Mouse (Mus musculus): ENCODE data around the gene Pla2g10.
"Not testable (repeated sequence)": the region's sequence is repeated elsewhere in the genome, so short reads cannot be mapped to it uniquely, and the experiment has no call there.

The Pla2g10 gene

DNA sequence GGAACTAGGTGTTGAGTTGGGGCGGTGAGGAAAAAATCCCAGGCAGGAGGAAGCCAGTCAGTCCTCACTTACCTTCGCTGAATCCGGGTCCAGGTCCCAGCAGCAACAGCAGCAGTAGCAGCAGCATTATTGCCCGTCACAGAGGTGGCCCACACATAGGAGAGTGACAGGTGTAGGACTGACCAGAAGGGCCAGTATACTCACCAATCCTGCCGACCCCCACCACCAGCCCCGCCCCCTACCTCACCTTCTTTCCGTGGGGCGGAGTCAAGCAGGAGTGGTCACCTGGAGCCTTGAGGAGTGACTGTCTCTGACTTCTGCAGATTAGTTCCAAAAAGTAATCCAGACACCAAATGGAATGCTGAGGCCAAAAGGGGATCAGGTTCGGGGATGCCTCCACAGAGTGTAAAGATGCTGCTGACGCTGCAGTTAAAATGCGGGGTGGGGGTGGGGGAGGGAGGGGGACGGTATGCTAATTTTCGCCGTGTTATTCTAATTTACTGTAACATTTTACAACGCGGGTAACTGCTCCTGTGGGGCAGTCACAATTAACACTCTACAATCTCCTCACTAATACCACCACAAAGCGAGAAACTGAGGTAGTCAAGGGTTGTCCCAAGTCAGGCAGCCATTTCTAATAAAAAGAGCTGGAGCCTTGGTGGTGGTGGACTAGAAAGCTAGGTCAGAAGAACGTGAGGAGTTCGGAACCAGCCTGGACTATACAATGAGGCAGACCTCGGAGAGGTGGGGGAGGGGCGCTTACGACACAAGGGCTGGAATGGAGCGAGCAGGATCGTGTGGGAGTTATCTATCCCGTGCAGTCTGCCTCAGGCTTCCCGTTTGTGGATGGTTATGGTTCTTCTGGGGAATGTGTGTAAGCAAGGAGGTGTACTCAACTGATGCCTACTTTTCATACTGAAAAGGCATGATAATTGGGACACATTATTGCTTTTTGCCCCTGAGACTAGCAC is at the start of gene Pla2g10:
Gene Pla2g10, minus strand, starts transcription at position 699 of the 971 bp plus-strand sequence.
- DNase-seq (ENCODE audit: low read depth, low spot score), result no peak

DNA sequence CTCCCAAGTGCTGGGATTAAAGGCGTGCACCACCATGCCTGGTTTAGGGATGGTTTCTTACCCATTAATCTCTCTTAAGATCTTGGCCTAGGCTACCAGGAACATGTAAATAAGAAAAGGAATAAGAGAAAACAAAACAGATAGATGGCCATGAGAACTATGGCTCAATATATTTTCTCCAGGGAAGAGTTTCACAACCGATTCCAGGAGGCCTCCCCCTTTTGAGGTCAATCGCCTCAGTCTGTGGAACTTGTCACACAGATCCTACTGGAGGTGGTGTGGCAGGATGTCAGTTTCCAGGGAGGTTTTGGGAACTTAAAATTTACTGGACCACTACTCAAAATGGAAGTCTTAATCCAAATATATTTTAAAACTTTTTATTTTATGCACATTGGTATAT is 43.9 kb upstream of the Pla2g10 start:
- not testable (repeated sequence) for DNase-seq (ENCODE audit: low read depth, low spot score)

DNA sequence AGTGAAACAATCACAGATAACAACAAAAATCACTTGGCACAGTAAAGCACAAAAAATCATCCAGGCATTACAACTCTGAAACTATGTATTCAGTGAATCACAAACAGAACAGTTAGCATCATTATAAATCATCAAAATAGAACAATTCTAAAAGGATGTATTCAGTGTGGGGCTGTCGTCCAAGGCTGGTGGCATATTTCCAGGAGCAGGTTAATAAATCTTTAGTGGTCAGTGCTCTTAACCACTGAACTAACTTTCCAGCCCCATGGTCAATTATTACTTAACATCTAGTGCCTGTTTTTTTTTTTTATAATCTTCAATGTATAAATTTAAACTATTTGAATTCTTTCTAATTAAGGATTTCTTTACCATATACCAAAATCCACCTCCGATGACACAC is 43.2 kb upstream of the Pla2g10 start:
- not testable (repeated sequence) for DNase-seq (ENCODE audit: low read depth, low spot score)

DNA sequence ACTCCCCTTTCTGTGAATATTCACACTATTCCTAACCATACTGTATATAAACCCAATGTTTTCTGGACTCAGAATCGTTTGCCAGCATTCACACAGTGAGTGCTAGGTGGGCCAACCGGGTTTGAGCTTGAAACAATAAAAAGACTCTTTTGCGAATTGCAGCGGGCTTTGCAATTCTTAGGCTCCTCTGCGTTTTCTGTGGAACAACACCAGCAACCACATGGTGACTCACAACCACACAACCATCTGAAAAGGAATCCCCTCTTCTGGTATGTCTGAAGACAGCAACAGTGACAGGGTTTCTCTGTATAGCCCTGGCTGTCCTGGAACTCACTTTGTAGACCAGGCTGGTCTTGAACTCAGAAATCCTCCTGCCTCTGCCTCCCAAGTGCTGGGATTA is 41.3 kb upstream of the Pla2g10 start:
- not testable (repeated sequence) for DNase-seq (ENCODE audit: low read depth, low spot score)

DNA sequence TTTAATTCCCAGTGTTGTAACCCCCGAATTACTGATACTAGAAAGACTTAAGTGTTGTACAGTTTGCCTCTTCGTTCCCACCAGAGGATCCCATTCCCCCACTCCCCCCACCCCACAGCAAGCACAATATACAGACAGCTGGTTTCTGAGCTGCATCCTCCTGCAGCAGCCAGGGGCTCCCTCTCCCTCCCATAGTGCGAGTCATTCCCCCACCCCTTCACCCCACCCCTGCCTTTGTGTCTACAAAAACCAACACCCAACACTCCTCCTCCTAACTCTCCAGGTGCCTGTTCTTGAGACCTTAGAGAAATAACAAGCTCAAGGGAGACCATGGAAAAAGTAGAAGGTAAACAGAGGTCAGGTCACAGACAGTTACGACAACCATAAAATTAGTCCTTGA is 40.8 kb upstream of the Pla2g10 start:
- not testable (repeated sequence) for DNase-seq (ENCODE audit: low read depth, low spot score)

DNA sequence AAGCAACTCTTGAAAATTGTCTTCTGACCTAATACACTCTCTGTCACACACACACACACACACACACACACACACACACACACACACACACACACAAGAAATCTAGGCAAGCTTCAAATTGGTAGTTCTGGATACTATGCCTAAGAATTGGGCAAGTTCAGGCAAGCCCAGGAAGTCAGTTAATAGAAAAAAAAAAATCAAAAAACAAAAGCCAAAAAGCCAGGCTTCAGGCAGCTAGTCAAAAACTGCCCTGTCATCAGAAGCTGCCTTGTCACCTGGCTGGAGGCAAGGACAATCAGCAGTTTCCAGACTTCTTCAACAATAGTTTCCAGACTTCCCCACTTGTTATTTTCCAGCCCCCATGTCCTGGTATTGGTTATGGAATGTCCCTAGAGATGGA is 35.6 kb upstream of the Pla2g10 start:
- no peak for DNase-seq (ENCODE audit: low read depth, low spot score)

DNA sequence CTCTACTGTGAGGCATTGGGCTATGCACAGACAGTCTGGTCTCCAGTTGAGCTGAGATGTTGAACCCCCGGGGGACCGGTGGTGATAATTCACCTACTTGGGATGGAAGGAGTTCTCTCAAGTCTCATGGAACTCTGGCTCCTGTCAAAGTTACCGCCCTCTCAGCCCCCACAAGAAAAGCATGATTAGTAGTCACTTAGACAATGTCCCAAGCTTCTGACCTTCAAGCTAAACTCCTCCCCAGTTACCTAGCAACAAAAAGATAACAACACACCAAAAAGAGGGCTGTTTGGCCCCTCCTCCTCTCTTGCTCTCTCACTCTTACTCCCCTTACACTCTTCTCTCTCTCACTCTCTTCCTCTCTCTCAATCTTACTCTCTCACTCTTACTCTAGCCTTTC is 33.7 kb upstream of the Pla2g10 start:
- no peak for DNase-seq (ENCODE audit: low read depth, low spot score)

DNA sequence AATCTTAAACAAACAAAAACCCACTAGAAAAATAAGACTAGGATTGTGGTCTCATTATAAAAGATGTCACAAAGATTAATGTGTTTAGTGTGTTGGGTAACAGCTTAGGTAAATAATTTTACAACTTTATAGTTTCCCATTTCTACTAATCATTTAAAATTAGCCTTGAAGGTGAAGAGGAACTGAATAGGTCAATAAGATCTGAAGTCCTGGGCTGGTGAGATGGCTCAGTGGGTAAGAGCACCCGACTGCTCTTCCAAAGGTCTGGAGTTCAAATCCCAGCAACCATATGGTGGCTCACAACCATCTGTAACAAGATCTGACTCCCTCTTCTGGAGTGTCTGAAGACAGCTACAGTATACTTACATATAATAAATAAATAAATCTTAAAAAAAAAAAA is 32.0 kb upstream of the Pla2g10 start:
- DNase-seq (ENCODE audit: low read depth, low spot score), result not testable (repeated sequence)

DNA sequence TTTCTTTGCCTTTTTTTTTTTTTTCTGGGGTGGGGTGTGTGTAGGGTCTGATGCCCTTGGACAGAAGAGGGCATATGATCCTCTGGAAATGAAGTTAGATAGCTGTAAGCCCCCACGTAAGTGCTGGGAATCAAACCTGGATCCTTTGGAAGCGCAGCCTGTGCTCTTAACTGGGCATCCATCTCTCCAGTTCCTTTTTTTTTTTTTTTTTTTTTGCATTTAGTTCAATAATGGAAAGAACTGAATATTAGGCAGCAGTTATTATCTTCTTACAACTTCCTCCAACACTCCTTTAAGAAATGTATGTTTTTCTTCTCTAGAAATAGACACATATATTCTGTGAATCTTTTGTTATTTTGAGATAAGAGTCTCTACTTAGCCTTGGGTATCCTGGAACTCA is 27.0 kb upstream of the Pla2g10 start:
- DNase-seq (ENCODE audit: low read depth, low spot score), result no peak

DNA sequence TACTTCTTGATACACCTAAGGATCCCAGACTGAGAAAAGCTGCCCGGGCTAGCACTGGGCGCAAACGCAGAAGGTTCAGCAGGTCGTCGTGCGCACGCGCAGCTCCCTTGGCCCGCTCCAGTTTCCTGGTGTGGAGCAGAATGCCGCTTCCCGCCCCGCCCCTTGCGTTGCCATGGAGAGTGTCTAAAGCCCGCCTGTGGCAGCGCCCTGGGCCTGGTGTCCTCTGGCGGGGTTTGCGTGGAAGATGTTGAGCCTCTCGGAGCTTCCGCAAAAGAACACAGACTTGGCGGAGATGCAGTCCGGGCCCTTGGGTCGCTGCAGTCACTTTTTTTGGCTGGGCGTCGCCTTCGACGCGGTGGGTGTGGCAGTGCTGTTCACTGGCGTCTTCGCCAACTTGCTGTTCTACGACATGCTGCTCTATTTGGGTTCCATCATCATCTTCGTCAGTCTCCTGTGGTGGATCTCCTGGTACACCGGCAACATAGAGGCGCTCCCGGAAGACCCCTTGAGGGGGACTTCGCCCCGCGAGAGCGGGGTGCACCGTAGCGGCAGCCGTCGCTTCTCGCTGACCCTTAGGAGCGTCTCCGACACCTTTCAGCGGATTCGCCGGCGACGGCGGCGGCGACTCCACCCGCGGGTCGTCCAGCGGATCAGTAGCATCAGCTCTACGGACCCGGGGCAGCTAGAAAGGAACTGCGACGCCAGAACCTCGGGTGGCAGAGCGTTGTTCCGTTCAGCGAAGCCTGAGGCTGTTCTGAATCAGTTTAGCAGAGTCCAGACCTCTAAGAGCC is 23.8 kb upstream of the Pla2g10 start:
- peak; percentile 94 for DNase-seq (ENCODE audit: low read depth, low spot score)

DNA sequence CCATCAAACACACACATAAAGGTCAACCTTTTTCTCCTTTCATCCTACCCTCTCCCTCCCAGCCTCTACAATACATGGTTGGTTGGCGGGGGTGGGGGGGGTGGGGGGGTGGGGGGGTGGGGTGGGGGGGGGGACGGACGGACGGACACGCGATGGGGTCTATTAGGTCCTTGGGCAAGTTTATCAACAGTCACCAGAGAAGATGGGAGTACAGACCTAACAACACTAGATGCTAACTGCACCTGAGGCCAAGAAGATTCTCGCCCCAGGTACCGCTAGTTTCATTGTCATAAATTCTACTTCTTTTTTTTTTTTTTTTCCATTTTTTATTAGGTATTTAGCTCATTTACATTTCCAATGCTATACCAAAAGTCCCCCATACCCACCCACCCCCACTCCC is 23.2 kb upstream of the Pla2g10 start:
- no peak for DNase-seq (ENCODE audit: low read depth, low spot score)

DNA sequence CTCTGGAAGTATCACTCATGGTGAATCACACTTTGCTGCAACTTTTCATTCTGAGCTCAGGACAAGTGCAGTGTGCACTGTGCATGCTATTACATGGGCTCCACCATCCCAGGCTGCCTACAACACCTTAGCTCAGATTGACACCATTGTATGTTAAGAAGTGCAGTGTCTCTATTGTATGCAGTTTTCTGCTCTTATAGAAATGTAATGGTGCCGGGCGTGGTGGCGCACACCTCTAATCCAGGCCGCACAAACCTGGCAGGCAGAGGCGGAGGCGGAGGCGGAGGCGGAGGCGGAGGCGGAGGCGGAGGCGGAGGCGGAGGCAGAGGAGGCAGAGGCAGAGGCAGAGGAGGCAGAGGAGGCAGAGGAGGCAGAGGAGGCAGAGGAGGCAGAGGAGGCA is 19.8 kb upstream of the Pla2g10 start:
- DNase-seq (ENCODE audit: low read depth, low spot score), result no peak

DNA sequence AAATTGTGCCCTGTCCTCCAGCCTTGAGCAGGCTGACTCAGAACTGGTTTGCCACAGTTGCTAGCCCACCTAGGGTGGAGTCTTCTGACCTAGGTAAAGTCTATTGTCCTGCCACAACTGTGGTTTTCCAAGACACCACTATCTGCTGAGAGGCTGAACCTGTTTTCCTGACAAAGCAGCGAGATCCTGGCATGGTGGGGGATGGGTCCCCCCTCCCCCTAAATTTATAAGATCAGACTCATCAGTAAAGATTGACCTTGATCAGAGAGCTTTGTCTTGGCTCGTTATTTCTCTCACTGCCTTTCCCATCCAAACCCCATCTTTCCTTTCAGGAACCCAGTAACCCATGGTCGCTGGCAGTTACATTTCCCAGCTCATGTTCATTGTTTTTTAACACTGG is 19.2 kb upstream of the Pla2g10 start:
- DNase-seq (ENCODE audit: low read depth, low spot score), result no peak

DNA sequence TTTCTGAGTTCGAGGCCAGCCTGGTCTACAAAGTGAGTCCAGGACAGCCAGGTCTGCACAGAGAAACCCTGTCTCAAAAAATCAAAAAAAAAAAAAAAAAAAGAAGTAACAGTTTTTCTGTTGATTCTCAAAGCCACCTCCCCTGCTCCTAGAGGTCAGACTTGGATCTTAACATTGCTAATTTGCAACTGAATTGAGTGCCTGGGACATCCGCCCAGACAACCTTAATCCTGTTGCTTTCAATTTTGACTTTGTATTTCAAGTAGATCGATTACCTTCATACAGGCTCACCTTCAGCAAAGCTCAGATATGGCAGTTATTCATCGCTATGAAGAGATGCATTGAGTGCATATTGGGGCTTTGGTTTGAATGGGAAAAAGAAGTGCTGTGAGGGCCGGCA is 18.5 kb upstream of the Pla2g10 start:
- DNase-seq (ENCODE audit: low read depth, low spot score), result no peak

DNA sequence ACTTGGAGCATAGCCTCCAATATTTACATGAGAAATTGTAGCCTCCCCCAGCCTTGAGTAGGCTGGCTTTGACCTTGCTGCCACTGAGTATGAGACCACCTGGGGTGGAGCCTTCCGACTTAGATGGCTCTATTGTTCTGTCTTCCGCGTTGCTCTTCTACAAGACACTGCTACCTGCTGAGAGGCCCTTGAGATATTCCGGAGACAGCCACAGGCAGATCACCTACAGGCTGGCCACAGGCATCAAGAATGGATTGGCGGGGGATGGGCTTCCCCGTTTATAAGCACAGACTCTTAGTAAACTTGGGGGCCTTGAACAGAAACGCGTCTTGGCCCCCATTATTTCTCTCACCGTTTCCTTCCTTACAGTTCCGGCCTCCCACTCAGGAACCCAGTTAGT is 18.0 kb upstream of the Pla2g10 start:
- DNase-seq (ENCODE audit: low read depth, low spot score), result not testable (repeated sequence)

DNA sequence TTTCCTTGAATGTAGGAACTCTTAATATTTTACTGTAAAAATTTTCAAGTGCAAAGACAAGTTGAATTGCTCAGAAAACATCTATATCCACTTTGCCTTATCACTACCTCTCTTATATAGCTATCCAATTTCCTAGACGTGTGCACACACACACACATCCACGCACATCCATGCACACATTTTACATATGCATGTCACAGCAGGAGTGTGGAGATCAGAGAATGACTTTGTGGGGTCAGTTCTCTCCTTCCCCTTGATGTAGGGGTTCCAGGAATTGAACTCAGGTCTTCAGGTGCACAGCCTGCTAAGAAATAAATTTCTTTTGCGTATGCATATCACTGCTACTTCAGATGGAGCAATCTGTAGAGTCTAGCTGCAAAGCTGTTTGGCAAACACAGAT is 17.3 kb upstream of the Pla2g10 start:
- no peak for DNase-seq (ENCODE audit: low read depth, low spot score)

DNA sequence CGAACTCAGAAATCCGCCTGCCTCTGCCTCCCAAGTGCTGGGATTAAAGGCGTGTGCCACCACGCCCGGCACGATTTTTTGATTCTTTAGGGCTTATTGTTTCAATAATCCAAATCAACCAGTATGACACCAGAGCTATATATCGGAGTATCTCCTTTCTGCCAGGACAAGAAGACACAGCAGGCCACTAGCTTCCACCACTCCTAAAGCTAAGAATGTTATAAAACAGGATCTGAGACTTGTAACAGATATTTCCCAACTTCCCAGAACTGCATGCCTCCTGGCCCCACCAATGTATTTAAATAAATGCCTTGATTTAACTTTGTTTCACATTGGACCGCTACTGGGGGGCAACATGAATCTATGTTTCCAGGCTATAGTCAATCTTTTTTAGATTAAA is 16.9 kb upstream of the Pla2g10 start:
- DNase-seq (ENCODE audit: low read depth, low spot score), result no peak

DNA sequence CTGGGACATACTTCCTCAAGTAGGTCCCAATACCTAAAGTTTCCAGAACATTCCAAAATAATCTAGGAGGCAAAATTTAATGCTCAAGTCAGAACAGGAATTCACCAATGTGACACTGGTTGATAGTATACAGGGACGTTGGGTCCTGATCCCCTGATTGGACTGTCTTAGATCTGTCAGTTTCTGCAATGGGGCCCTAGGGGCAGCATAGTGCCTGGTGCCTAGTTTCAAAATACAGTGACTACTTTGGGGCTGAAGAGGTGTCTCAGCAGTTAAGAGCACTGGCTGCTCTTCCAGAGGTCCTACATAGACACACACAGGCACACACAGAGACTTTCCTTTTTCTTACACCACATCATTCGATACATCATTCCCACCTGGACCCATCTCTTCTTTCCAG is 10.1 kb upstream of the Pla2g10 start:
- no peak for DNase-seq (ENCODE audit: low read depth, low spot score)

DNA sequence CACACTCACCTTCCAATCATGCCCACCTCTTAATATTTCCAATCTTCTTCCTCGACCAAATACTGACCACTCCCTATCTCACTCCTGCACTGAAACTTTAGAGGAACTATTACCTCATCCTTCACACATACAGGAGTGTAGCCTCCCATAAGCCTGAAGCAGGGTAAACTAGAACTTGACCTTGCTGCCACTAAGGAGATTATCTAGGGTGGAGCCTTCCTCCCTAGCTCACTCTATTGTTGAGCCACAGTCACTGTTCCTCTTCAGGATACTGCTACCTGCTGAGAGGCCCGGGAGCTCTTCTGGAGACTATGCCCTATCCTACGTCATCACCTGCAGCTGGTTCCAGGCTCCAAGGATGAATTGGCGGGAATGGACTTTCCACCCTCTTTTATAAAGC is 8.3 kb upstream of the Pla2g10 start:
- not testable (repeated sequence) for DNase-seq (ENCODE audit: low read depth, low spot score)

DNA sequence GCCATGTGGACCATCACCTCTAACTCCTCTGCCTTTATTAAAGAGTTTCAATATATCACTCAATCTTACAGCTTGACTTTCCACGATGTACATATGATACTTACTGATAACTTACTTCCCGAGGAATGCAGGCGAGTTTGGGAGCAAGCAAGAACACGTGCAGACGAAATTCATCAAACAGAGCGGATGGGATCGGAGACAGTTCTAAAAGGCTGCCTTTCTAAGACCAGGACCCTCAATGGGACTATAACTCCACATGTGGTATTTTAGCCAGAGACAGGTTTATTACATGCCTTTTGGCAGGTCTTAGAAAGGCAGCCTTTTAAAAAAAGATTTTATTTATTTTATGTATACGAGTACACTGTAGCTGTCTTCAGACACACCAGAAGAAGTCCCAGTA is 5.2 kb upstream of the Pla2g10 start:
- no peak for DNase-seq (ENCODE audit: low read depth, low spot score)

DNA sequence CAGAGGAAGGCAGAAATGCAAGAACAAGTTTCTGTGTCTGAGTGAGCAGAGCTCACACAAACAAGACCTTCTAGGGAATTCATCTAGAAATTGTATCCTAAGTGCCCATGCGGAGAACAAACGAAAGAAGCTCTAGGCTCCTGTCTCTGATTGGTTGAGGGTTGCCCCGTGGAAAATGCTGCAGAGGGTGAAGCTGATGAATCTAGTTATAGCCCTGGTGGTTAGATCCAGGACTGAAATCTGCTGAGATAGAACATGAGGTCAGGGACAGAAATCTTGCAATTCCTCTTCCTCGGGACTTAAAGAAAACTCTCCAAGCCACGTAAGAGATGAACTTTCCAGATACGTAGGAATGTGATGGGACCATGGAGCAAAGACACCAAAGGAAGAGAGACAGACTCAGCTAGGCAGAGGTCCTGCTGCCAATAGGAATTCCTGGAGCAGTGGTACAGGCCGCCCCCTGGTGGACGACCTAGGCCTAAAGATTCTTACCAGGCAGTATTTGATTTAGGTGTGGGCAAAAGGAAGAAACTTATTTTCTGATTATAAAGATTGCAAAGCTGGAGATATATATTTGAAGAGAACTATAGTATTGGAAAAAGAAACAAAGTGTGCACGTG is 2.8 kb upstream of the Pla2g10 start:
- DNase-seq (ENCODE audit: low read depth, low spot score), result peak; percentile 58

DNA sequence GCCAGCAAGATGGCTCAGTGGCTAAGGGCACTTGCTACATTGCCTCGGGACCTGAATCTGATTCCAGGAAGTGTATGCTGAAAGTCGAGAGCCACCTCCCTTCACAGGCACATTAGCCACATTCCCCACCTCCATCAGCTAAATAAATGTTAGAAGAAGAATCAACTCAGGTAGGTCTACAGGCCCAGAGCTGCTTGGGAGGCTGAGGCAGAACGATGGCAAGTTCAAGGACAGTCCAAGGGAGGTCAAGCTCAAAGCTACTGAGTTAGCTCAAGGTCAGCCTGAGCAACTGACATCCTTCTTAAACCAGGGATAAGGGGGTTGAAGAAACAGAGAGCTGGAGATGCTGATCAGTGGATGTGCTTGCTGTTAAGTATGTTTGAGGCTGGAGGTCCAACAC is 2.0 kb upstream of the Pla2g10 start:
- DNase-seq (ENCODE audit: low read depth, low spot score), result no peak

All from A20 (cell line).